Mouse (Mus musculus) ovary, postnatal 14 days (tissue): Measurements from ENCODE around the gene Cyth2.

ENCODE experiments used
- DNase-seq: peaks from one replicate; pipeline ENCODE4 v3.0.0; 2022; ENCODE audit warnings: low spot score

Gene Cyth2

GRCm38 (mm10) chr7:45785388-45786135 lies 28.8 kb downstream of the Cyth2 start:
- no peak for DNase-seq

- no peak for DNase-seq
These were observed 29.6 kb downstream of the Cyth2 start, which contains the start of gene Sult2b1 for GRCm38 (mm10) chr7:45784524-45785372. Gene Sult2b1 (minus strand): TSS chr7:45784669.

- DNase-seq: no peak
These were observed 30.8 kb downstream of the Cyth2 start, which contains the start of gene Lmtk3 for GRCm38 (mm10) chr7:45783511-45784091. Gene Lmtk3 (plus strand): TSS chr7:45783738.

GRCm38 (mm10) chr7:45782271-45782670 lies 32.1 kb downstream of the Cyth2 start:
- no peak for DNase-seq

GRCm38 (mm10) chr7:45779081-45779641 lies 35.2 kb downstream of the Cyth2 start:
- DNase-seq: no peak

- no peak for DNase-seq
These were observed 39.1 kb downstream of the Cyth2 start for GRCm38 (mm10) chr7:45775237-45775636.

GRCm38 (mm10) chr7:45771101-45771500 lies 43.3 kb downstream of the Cyth2 start:
- no peak for DNase-seq

DNA sequence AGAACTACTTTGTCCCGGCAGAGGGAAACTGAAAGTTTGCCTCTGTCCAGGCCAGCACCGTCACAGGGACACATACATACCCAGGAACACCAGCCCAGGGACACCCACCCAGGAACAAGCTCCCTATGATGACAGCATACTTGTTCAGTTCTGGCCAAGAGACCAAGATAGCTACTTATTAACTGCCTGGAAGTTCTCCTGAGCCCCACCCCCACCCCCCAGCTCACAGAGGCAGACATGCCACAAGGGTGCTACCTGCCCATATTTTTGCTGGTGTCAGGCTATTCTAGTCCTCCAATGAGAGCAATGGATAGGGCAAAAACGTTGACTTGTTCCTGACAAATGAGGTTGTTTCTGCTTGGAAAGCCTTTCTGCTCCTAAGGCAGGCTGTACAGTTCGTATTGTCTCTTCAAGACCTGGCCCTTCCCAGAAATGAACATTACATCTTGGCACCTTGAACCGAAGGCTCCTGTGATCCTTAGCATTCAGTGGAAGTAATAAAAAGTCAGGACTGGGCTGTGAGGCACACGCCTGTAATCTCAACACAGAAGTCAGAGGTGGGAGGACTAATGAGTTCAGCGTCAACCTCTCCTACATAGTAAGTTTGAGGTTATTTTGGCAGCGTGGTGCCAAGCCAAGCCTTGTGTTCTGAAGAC lies 43.8 kb downstream of the Cyth2 start:
- DNase-seq: no peak

DNA sequence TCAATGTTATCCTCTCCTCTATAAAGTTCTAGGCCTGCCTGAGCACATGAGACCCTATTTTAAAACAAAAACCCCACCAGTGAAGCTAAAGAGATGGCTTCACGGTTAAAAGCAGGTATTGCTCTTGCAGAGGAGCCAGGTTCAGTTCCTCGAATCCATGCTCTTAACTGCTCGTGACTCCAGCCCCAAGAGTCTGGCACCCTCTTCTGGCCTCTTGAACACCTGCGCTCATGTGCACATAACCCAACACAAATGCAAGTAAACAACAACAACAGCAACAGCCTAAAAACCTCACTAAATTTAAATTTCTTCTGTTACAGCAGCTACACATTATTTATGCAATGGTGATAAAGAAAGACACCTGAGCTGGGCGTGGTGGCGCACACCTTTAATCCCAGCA lies 46.9 kb downstream of the Cyth2 start:
- no peak for DNase-seq

DNA sequence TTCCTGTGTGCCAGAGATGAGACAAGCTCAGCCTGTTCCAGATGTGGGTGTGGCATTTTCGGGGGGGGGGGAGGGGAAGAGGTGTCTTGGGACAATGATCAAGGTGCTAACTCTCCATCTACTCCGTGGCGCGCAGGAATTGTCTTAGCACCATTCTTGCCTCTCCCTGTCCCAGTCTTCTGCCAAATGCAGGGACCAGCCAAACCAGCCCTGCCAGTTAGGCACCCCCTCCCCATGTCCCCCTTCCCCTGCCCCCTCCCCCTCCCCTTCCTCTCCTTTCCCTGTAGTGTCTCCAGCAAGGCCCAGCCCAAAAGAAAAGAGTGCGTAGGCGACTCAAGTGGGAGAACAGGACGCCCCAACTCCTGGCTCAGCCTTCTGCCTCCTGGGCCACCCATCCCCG lies 47.6 kb downstream of the Cyth2 start:
- no peak for DNase-seq

- no peak for DNase-seq
These were observed 48.4 kb downstream of the Cyth2 start for GRCm38 (mm10) chr7:45765995-45766394.

DNA sequence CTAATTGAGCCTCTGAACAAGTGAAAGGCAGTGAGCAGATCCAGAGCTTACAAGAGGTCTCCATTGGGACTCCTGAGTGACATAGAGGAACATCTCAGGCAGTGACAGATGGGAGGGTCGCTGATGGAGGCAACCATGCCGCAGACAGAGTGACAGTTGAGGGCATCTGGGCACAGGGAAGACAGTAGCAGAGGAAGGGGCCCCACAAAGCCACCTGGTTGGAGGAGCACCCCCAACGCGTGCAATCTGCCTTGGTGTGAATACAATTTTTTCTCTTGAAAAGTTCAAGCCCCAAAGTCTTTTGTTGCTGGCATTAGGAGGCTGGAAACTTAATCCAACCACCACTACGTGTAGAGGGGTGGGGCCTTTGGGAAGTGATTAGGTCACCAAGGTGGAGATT lies 54.2 kb downstream of the Cyth2 start:
- DNase-seq: no peak

DNA sequence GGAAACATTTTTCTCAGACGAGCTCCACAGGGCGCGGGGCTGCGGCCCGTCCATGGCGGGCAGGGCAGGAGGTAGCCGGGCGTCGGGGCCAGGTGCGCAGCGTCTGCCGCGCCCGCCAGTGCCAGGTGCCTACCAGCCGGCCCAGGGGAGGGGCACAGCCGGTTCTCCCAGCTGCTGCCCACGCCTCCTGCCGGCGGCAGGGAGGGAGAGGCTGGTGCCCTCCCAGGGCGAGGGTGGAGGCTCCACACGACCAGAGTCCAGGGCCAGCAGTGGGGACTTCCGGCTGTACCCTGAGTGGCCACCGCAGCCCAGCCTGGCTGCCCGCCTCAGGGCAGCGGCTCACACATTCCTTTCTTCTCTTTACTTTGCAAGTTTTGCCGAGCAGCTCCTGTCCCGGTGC lies 55.0 kb downstream of the Cyth2 start:
- DNase-seq: no peak
